Mouse (Mus musculus): ENCODE data around the gene Rhox4a. TPM values are rescaled to one million over a fixed set of nuclear protein-coding genes. Genes with fewer than 3 reads are reported as not detected.
"Not testable (repeated sequence)": the region's sequence is repeated elsewhere in the genome, so short reads cannot be mapped to it uniquely, and the experiment has no call there.

Gene Rhox4a
- polyA plus RNA-seq (2014; fragmentation: Nextera tagmentation; extraction: Ambion mirVana) = not detected in 2 replicates

- H3K4me3 ChIP-seq (replicated peaks; ENCODE audit: low read depth, low read length); H3K27ac ChIP-seq (replicated peaks; ENCODE audit: low read depth, low read length); H3K4me1 ChIP-seq (ENCODE audit: control insufficient read depth, insufficient read depth, low read length); DNase-seq; H3K9ac ChIP-seq (replicated peaks; ENCODE audit: low read length); H3K4me2 ChIP-seq (ENCODE audit: low read length); ATAC-seq (ENCODE audit: low FRiP score, low TSS enrichment); H3K27me3 ChIP-seq (ENCODE audit: control insufficient read depth, insufficient read depth, low read length); H3K36me3 ChIP-seq (ENCODE audit: control insufficient read depth, insufficient read depth, low read length); H3K9me3 ChIP-seq (ENCODE audit: control insufficient read depth, low read length): not testable (repeated sequence)
- 96% methylated on average over 11 of the region's 19 CpGs for WGBS
Measured at GRCm38 (mm10) chrX:37265038-37265437, at the start of gene Rhox4a. TSS of gene Rhox4a (plus strand) at chrX:37265338.

GRCm38 (mm10) chrX:37222158-37222557, 43.0 kb upstream of the Rhox4a start, which contains the start of gene Rhox1:
TSS of gene Rhox1 (minus strand) at chrX:37222258.
- not testable (repeated sequence) for H3K4me3 ChIP-seq (replicated peaks; ENCODE audit: low read depth, low read length); DNase-seq; H3K27me3 ChIP-seq (ENCODE audit: control insufficient read depth, insufficient read depth, low read length); ATAC-seq (ENCODE audit: low FRiP score, low TSS enrichment); H3K4me1 ChIP-seq (ENCODE audit: control insufficient read depth, insufficient read depth, low read length); H3K9ac ChIP-seq (replicated peaks; ENCODE audit: low read length); H3K9me3 ChIP-seq (ENCODE audit: control insufficient read depth, low read length); H3K36me3 ChIP-seq (ENCODE audit: control insufficient read depth, insufficient read depth, low read length); H3K4me2 ChIP-seq (ENCODE audit: low read length); H3K27ac ChIP-seq (replicated peaks; ENCODE audit: low read depth, low read length)
- 67% methylated on average over 1 of the region's 1 CpGs for WGBS

- no CpG with 5 or more reads among the region's 9 CpGs for WGBS
- DNase-seq; H3K4me2 ChIP-seq (ENCODE audit: low read length); ATAC-seq (ENCODE audit: low FRiP score, low TSS enrichment); H3K27ac ChIP-seq (replicated peaks; ENCODE audit: low read depth, low read length); H3K27me3 ChIP-seq (ENCODE audit: control insufficient read depth, insufficient read depth, low read length); H3K9me3 ChIP-seq (ENCODE audit: control insufficient read depth, low read length); H3K4me3 ChIP-seq (replicated peaks; ENCODE audit: low read depth, low read length); H3K4me1 ChIP-seq (ENCODE audit: control insufficient read depth, insufficient read depth, low read length); H3K9ac ChIP-seq (replicated peaks; ENCODE audit: low read length); H3K36me3 ChIP-seq (ENCODE audit: control insufficient read depth, insufficient read depth, low read length): not testable (repeated sequence)
Measured at GRCm38 (mm10) chrX:37244676-37245075, 20.5 kb upstream of the Rhox4a start, which contains the start of gene Rhox2a. TSS of gene Rhox2a (plus strand) at chrX:37244976.

GRCm38 (mm10) chrX:37249619-37250018, 15.5 kb upstream of the Rhox4a start, which contains the start of gene Rhox3a:
TSS of gene Rhox3a (plus strand) at chrX:37249919.
- 100% methylated on average over 1 of the region's 3 CpGs for WGBS
- not testable (repeated sequence) for H3K4me3 ChIP-seq (replicated peaks; ENCODE audit: low read depth, low read length); H3K27me3 ChIP-seq (ENCODE audit: control insufficient read depth, insufficient read depth, low read length); H3K9ac ChIP-seq (replicated peaks; ENCODE audit: low read length); ATAC-seq (ENCODE audit: low FRiP score, low TSS enrichment); H3K4me2 ChIP-seq (ENCODE audit: low read length); DNase-seq; H3K27ac ChIP-seq (replicated peaks; ENCODE audit: low read depth, low read length); H3K36me3 ChIP-seq (ENCODE audit: control insufficient read depth, insufficient read depth, low read length); H3K4me1 ChIP-seq (ENCODE audit: control insufficient read depth, insufficient read depth, low read length); H3K9me3 ChIP-seq (ENCODE audit: control insufficient read depth, low read length)

Other genes starting within 250 kb of the Rhox4a start
- gene Sowahd, start 216.5 kb upstream of the Rhox4a start, polyA plus RNA-seq (2014; fragmentation: Nextera tagmentation; extraction: Ambion mirVana) = not detected in 2 replicates
- 348 and 369 TPM in 2 replicates for gene Rpl39, start 179.9 kb upstream of the Rhox4a start, polyA plus RNA-seq (2014; fragmentation: Nextera tagmentation; extraction: Ambion mirVana)
- gene Upf3b, start 155.0 kb upstream of the Rhox4a start, polyA plus RNA-seq (2014; fragmentation: Nextera tagmentation; extraction: Ambion mirVana) = 26.6 and 28.8 TPM in 2 replicates
- gene Nkap, start 138.5 kb upstream of the Rhox4a start, polyA plus RNA-seq (2014; fragmentation: Nextera tagmentation; extraction: Ambion mirVana) = 27.1 and 29.4 TPM in 2 replicates
- 0.22 and 0.63 TPM in 2 replicates for gene Akap14, start 96.5 kb upstream of the Rhox4a start, polyA plus RNA-seq (2014; fragmentation: Nextera tagmentation; extraction: Ambion mirVana)
- gene Ndufa1, start 74.2 kb upstream of the Rhox4a start, polyA plus RNA-seq (2014; fragmentation: Nextera tagmentation; extraction: Ambion mirVana) = 577 and 838 TPM in 2 replicates
- 20.5 and 20.8 TPM in 2 replicates for gene Rnf113a1, start 74.1 kb upstream of the Rhox4a start, polyA plus RNA-seq (2014; fragmentation: Nextera tagmentation; extraction: Ambion mirVana)
- not detected in 2 replicates for gene Gm9, start 54.3 kb upstream of the Rhox4a start, polyA plus RNA-seq (2014; fragmentation: Nextera tagmentation; extraction: Ambion mirVana)
- gene Rhox1, start 43.1 kb upstream of the Rhox4a start, polyA plus RNA-seq (2014; fragmentation: Nextera tagmentation; extraction: Ambion mirVana) = not detected in 2 replicates
- gene Rhox2a, start 20.4 kb upstream of the Rhox4a start, polyA plus RNA-seq (2014; fragmentation: Nextera tagmentation; extraction: Ambion mirVana) = not detected in 2 replicates
- not detected in 2 replicates for gene Rhox3a, start 15.4 kb upstream of the Rhox4a start, polyA plus RNA-seq (2014; fragmentation: Nextera tagmentation; extraction: Ambion mirVana)
- not detected in 2 replicates for gene Rhox3a2, start 114.7 kb downstream of the Rhox4a start, polyA plus RNA-seq (2014; fragmentation: Nextera tagmentation; extraction: Ambion mirVana)
- not detected in 2 replicates for gene Rhox4a2, start 125.5 kb downstream of the Rhox4a start, polyA plus RNA-seq (2014; fragmentation: Nextera tagmentation; extraction: Ambion mirVana)
- gene Rhox2b, start 146.7 kb downstream of the Rhox4a start, polyA plus RNA-seq (2014; fragmentation: Nextera tagmentation; extraction: Ambion mirVana) = not detected in 2 replicates
- gene Rhox4b, start 167.2 kb downstream of the Rhox4a start, polyA plus RNA-seq (2014; fragmentation: Nextera tagmentation; extraction: Ambion mirVana) = not detected in 2 replicates
- gene Rhox2c, start 188.3 kb downstream of the Rhox4a start, polyA plus RNA-seq (2014; fragmentation: Nextera tagmentation; extraction: Ambion mirVana) = not detected in 2 replicates
- not detected in 2 replicates for gene Rhox3c, start 193.2 kb downstream of the Rhox4a start, polyA plus RNA-seq (2014; fragmentation: Nextera tagmentation; extraction: Ambion mirVana)
- not detected in 2 replicates for gene Rhox4c, start 215.0 kb downstream of the Rhox4a start, polyA plus RNA-seq (2014; fragmentation: Nextera tagmentation; extraction: Ambion mirVana)
- not detected in 2 replicates for gene Rhox2d, start 228.1 kb downstream of the Rhox4a start, polyA plus RNA-seq (2014; fragmentation: Nextera tagmentation; extraction: Ambion mirVana)
- not detected in 2 replicates for gene Rhox4d, start 249.0 kb downstream of the Rhox4a start, polyA plus RNA-seq (2014; fragmentation: Nextera tagmentation; extraction: Ambion mirVana)

Data from midbrain, embryonic 14.5 days (tissue).